Mouse (Mus musculus) frontal cortex, postnatal 14 days (tissue): Measurements from ENCODE around the gene Tpi1.
A peak's percentile ranks its signal among the peaks of the same experiment; 100 is the strongest.
"Not testable (repeated sequence)": the region's sequence is repeated elsewhere in the genome, so short reads cannot be mapped to it uniquely, and the experiment has no call there.

Experiments
- DNase-seq, 2 experiments: peaks; one replicate each; pipeline ENCODE4 v3.0.0; 2022; ENCODE audit warnings: low spot score in 2 of 2

The Tpi1 gene

GRCm38 (mm10) chr6:124831649-124832048 is 17.6 kb upstream of the Tpi1 start:
- no peak for DNase-seq

GRCm38 (mm10) chr6:124831199-124831598 is 17.1 kb upstream of the Tpi1 start:
- DNase-seq, result not testable (repeated sequence)

DNA sequence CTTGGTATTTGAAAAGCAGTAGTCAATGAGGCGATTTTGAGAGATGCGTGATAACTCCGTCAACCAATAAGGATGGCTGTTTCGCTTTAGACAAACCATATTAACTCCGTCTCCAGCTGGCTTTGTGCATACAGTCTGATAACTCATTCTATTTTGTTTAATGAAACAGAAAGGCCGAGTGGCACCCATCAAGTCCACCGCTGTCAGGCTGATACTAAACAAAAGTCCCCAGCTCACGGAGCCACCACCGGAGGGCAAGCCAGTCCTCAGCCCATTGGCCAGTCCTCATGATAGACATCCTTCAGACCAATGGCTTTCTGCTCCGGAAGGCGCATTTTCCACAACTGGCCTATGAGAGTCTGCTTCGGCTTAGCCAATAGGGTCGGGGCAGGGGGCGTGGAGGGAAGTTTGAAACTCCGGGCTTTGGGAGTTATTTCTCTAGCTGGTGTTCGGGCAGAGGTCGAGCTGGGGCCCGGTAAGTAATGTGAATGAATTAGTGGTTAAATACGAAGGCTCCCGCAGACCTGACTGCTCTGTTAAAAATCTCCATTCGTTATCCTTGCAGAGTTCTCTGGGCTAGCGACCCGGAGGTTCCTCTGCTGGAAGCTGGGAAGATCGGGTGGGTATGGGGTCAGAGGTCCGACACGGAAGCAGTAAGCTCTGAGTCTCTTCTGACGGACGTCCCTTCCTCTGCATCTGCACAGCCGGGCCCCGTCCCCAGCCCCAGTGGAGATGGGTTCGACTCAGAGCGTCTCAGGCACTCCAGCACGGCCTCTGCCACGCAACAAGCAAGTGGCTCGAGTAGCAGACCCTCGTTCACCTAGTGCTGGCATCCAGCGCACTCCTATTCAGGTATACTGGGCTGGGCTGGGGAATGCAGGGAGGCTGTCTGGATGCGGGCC is 16.0 kb upstream of the Tpi1 start:
- DNase-seq, result peak; percentile 90 to 94

DNA sequence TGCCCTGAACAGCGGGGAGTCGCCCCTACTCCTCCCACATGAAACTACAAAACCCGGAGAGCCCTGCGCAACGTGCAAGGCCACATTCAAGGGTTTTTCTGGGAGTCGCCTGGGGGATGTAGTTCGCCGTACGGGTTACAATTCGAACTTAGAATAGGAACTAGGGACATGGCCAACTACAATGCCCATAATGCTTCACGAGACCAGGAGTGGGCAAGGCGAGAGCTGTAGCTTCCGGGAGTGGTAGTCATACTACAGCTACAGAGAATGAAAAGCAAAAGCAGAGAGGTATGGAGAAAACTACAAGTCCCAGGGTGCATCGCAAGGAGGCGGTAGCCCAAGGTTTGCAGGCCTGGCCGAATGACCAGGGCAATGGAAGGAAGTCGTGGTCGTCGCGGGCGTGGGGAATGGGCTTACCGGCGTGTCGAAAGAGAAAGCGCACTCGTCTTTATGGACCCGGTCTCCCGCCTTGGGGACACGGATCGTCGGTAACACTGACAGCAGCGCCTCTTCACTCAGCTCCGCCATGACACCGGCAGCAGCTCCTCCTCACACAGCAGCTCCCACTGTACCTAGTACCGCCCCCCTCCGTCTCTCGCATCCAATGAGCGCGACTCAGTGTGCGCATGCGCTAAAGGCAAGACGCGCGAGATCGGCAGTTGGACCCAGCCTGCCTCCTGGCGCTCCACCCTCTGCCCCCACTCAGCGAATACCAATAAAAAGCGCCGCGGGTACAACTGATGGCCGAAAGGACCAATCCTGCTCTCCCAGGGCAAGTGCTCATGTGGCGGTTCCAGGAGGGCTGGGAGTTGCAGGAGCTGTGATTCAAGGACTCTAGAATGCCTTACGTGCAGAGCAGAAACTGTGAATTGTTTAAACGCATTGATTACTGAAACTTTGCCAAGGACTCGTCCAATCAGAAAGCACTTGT is 15.0 kb upstream of the Tpi1 start, which contains the start of the genes Usp5 and Cdca3:
Gene Usp5, minus strand, starts transcription at position 617 of the 931 bp plus-strand sequence.
Gene Cdca3, plus strand, starts transcription at position 680 of the 931 bp plus-strand sequence.
- peak; percentile 98 to 100 for DNase-seq

DNA sequence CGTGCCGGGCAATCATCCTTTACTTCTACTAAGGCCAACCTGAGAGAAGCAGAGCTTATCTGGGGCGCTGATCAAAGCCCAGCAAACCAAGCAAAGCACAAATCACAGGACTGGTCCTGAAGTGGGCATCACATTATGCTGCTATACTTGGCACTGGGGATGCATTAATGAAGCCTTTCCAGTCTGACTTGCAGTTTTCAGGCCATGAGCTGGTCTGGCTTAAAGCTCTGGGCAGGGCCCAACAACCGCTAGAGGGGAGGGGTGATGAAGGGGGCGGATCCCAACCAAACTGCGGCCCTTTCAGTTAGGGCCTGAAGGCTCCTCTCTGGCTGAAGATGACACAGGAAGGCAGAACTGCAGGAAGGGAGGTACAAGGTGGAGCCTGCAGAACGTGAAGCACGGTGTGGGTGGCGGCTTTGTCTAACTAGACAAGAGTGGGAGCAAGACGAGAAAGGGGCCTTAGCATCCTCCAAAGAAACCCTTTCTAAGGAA is 14.1 kb upstream of the Tpi1 start:
- DNase-seq, result no peak

GRCm38 (mm10) chr6:124822049-124822448 is 8.0 kb upstream of the Tpi1 start:
- no peak for DNase-seq

DNA sequence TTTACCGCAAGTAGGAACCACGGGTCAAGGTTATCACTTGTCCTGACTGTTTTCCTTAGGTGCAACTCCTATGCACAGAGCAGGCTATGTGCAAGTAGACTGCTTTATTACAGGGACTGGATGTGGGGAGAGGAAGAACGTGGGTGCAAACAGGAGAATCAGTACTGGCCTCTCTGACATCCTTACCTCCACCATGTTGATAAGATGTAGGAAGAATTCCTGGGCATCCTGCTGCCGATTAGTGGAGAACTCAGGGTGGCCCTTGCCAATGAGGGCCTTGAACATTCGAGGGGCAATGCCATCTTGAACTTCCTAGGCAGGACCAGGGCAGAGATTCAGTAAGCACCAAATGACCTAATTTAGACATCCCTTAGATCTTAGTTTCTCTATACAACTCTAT is 6.8 kb upstream of the Tpi1 start:
- no peak for DNase-seq

GRCm38 (mm10) chr6:124817971-124818370 is 3.9 kb upstream of the Tpi1 start:
- DNase-seq, result peak in 1 of 2 experiments; percentile 9

GRCm38 (mm10) chr6:124817563-124817962 is 3.5 kb upstream of the Tpi1 start:
- peak in 1 of 2 experiments; percentile 2 for DNase-seq

GRCm38 (mm10) chr6:124817125-124817524 is 3.0 kb upstream of the Tpi1 start:
- peak in 1 of 2 experiments; percentile 3 for DNase-seq

GRCm38 (mm10) chr6:124816611-124817010 is 2.5 kb upstream of the Tpi1 start:
- DNase-seq, result no peak

DNA sequence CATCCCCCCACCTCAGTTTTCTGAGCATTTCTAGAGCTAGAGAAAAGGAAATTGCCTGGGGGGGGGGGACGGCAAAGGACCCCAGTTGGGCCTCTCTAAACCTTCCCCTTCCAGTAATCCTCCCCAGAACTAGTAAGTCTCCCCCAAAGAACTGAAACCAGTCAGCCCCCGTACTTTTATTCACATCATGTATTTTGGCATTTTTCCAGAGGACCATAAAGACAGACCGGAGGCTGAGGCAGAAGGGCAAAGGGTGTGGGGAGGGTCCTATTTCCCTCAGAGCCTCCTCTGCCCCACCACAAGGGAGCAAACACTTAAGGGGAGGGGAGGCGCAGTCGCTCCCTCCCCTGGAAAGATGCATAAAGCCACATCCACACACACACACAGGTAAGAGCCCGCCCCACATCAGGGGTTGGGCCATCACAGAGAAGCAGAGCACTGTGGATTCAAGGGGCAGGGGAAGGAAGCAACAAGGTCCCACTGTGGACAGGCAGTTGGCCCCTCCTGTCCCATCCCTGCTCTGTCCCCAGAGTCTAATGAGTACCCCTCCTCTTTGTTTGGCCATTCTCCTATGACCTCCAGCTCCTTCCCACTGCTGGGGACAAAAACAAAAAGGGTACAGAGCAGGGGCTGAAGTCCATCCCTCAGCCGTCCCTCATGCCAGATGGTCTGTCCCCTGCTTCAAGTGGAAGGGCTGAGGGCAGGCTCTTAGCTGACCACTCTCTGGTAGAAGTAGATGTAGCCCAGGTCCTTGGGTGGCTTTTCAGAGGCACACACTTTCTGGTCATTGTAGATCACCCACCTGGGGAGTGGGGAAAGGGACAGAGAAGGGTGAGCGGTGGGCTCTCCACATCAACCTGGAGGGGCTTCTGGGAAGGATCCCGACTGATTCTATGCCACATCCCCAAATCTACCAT is 1.0 kb upstream of the Tpi1 start:
- DNase-seq, result peak in 1 of 2 experiments; percentile 13

DNA sequence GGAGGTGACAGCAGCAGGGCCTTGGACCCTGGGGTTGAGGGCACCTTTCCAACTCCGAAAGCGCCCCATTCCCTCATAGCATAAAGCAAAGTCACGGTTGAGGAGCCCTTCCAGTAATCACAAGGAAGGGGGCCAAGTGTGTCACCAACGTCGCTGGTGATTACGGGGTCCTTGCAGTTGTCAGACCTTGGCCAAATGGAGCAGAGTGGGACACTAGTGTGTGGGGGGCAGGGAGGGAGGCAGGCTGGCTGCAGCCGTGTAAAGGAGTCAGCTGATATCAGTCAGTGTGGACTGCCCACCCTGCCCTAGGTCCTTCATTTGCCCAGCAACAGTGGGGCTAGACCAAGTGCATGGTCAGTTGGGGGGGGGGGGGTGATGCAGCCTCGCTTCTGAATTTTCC is 352 bp upstream of the Tpi1 start:
- DNase-seq, result no peak

DNA sequence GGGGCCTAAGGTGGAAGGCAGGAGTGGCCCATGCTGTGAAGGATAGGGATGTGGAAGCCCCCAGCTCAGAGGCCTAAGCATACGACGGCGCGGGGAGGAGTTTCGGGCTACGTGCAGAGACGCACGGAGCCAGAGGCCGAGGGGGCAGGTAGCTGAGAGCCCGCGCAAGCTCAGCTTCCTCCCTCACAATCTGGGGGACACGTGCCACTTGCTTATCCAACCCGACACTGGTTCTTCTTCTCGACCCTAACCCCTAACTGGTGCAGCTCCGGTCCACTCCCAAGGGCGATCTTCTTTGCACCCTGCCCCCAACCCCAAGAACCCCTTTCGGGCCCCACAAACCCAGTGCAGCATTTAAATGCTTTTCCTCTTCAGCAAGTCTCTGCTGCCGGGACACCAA is 600 bp downstream of the Tpi1 start:
- peak; percentile 64 to 70 for DNase-seq

DNA sequence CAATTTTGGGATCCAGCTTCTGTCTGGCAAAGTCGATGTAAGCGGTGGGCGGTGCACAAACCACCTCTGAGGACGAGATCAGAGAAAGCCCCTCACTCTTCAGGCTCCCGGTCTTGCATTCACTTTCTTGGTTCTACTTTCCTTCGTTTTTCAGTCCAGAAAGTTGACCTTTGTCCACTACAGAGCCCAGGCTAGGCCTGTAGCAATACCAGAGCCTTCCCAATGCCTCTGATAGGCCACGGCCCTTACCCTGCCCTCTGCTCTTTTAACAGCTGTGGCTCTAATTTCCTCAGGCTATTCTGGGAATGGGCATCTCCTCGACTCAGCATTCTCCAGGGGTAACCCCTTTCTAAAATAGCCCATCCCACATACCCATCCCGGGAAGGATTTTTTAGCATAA is 1.2 kb downstream of the Tpi1 start:
- DNase-seq, result no peak

GRCm38 (mm10) chr6:124811701-124812560 is 2.2 kb downstream of the Tpi1 start:
- DNase-seq, result no peak

- no peak for DNase-seq
Observed at GRCm38 (mm10) chr6:124811403-124811665, 2.8 kb downstream of the Tpi1 start.

DNA sequence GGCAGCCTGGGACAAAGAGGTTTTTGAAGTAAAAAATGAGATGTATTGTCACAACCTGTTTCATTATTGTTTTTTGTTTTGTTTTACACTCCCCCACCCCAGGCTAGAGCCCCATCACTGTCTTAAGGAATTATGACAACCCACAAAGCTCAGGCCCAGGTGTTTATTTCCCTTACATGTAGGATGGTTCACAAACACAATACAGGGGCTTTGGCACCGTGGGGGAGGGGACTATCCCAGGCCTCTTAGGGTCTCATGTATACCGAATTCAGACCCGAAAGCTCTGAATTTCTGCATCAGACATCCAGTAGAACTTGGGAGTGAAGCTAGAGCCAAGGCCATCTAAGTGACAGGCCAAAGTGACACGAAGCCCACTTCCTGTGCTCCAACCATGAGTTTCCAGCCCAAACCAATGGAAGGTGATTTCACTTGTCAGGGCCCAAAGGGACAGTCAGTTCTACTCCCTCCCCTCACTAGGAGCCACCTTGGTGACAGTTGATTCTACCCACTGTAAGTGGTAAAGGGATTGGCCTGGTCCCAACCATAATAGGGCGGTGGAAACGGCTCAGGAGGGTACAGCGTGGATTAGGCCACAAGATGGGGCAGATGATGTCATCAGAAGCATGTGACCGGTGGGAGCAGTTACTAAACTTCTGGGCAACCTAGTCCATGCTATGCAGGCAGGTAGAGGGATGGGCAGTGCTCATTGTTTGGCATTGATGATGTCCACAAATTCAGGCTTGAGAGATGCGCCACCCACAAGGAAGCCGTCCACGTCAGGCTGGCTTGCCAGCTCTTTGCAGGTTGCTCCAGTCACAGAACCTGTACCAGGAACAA is 3.3 kb downstream of the Tpi1 start:
- DNase-seq, result not testable (repeated sequence)

DNA sequence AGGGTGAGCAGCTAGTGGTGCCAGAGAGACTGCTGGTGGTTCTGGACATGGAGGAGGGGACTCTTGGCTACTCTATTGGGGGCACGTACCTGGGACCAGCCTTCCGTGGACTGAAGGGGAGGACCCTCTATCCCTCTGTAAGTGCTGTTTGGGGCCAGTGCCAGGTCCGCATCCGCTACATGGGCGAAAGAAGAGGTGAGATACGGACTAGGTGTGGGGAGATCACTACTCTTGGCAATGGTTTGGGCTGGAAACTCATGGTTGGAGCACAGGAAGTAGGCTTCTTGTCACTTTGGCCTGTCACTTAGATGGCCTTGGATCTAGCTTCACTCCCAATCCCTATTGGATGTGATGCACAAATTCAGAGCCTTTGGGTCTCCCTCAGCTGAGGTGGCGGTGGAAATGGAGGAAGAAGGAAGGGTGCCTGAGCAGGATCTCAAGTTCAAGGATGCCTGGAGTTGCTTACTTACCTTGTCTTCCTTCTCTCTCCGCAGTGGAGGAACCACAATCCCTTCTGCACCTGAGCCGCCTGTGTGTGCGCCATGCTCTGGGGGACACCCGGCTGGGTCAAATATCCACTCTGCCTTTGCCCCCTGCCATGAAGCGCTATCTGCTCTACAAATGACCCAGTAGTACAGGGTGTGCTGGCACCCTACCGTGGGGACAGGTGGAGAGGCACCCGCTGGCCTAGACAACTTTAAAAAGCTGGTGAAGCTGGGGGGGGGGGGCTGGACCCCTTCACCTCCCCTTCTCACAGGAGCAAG is 4.1 kb downstream of the Tpi1 start:
- DNase-seq, result no peak
